Mouse (Mus musculus) adipocyte (in vitro differentiated cells): ENCODE data around the gene Tomm20.
A peak's percentile ranks its signal among the peaks of the same experiment; 100 is the strongest.
"Not testable (repeated sequence)": the region's sequence is repeated elsewhere in the genome, so short reads cannot be mapped to it uniquely, and the experiment has no call there.

ENCODE experiments used
- DNase-seq: peaks from one replicate; pipeline ENCODE4 v3.0.0-alpha.2; 2016; ENCODE audit warnings: low spot score

The Tomm20 gene

DNA sequence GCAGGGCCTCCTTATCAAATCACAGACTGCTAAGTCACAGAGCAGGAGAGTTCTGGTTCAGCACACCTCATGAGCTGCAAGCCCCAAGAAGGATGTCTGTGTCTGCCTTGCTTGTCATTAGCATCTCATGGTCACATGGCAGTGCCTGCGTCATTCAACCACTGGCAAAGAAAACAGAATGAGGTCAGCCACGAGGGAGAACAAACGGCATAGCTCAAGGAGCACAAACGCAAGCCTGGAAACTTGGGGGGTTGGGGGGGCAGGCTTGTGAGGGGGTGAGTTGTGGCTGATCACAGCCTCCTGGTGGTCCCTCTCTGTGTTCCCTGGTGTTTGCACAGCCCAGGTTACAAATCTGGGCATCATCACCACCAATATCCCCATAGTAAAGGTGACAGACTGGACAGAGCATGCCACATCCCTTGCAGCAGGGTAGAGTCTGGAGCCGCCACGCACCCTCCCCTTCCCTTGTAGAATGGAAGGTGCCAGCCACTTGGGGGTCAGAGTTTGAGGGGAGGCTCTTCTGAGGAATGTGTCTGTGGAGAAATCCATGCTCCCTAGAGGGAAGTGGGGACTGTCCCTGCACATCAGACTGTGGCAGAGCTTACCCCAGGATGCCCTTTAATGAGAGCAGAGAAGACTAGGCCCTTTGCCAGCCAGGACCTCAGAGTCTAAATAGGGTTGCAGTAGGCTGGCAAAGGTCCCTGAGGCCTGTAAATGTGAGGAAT is 61.3 kb downstream of the Tomm20 start:
- peak; percentile 82 for DNase-seq

DNA sequence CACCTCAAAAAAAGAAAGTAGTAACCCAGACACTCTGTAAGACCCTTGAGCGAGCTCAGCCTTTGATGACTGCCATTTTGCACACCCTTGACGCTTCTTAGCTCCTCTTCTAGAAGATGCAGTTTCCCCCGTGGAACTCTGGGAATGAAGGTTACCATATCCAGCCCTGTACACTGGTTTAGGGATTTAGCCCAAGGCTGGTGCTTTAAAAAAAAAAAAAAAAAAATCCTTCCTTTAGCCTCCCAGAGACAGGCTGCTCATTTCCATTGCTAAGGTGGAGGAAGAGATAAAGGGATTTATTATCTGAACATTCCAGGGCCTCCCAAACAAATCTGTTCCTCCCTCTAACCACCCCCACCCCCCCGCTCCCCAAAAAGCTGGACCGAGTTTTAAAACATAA is 61.9 kb downstream of the Tomm20 start:
- no peak for DNase-seq

DNA sequence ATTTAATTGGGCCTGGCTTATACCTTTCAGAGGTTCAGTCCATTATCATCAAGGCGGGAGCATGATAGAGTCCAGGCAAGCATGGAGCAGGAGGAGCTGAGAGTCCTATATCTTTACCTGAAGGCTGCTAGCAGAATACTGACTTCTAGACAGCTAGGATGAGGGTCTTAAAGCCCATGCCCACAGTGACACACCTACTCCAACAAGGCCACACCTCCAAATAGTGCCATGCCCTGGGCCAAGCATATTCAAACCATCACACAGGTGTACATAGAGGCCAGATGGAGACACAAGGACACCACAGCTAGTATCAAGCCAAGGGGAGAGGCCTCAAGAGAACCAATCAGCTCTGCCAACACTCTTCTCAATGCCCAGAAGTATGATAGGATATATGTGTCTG is 63.1 kb downstream of the Tomm20 start:
- DNase-seq: not testable (repeated sequence)

DNA sequence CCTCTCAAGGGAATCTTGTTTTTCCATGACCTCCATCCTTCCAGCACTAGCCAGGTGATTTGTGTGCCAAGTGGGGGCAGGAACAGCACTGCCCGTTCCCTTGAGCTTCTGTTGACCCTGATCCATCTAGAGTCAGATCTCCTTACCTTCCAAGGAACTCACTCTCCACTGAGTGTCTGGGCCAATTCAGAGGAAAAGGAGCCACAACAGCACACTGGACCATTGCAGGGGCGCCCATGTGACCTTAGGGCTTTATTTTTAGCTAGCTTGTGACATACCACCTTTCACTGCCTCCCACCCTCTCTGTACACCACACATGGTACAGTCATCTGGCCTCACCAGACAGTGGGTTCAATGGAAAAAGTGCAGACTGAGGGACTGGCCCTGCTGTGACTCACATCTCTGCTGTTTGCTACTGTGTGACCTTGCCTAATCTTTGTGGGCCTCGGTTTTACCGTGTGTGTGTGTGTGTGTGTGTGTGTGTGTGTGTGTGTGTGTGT is 64.0 kb downstream of the Tomm20 start:
- DNase-seq: peak; percentile 21
